Mouse (Mus musculus) embryonic fibroblast, embryonic 13.5 days (primary cell): ENCODE measurements at regions not wholly inside any gene's neighbourhood (a gene's known extent, or its start where the extent isn't known, plus 50 kb on each side); places are given as distances from the start of the nearest gene placed in this dataset.

ENCODE experiments used
- H3K27ac ChIP-seq: 2 replicates; pipeline ENCODE4 v1.5.1; 2012; ENCODE audit warnings: low read length, control low read depth, inconsistent platforms; ENCODE audit not compliant: insufficient read depth
- H3K4me1 ChIP-seq: 2 replicates; pipeline ENCODE4 v1.6.1; 2011; ENCODE audit warnings: low read length; ENCODE audit not compliant: control insufficient read depth, insufficient read depth
- H3K4me3 ChIP-seq: 2 replicates; pipeline ENCODE4 v1.5.1; 2011; ENCODE audit warnings: mild to moderate bottlenecking, control low read depth, low read length; ENCODE audit not compliant: insufficient read depth
- CTCF ChIP-seq: IDR thresholded peaks from 2 replicates; pipeline ENCODE4 v1.5.1; 2011; ENCODE audit warnings: mild to moderate bottlenecking, control low read depth, low read length, moderate library complexity, borderline replicate concordance; ENCODE audit not compliant: insufficient read depth
- POLR2A ChIP-seq: IDR thresholded peaks from 2 replicates; pipeline ENCODE4 v1.6.1; 2011; ENCODE audit warnings: low read depth, mild to moderate bottlenecking, control low read depth, low read length, moderate library complexity

DNA sequence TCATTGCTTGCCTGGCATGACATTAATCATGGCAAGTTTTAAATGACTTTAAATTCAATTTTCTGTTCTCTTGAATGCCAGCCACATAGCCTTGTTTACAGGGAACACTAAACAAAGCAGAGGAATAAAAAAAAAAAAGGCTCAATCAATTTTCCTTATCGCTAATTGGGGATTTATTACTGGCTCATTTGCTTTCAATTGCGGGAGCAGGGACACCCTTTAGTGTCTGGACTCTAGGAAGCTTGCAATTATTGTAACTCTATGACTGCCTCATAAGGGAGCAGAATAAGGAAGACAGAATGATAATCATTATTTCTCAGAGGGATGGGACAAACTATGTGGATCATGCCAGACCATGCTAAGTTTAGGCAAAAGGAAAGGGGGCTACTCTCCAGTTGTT is 1537.7 kb upstream of the Gm6569 start:
- Histone ChIP-seq H3K27ac (no peak overlapping the region), H3K4me1 (no peaks in the 10 kb centered on the region), H3K4me3 (no peak overlapping the region)
- TF ChIP-seq POLR2A = no peak
- no peak for TF ChIP-seq CTCF

DNA sequence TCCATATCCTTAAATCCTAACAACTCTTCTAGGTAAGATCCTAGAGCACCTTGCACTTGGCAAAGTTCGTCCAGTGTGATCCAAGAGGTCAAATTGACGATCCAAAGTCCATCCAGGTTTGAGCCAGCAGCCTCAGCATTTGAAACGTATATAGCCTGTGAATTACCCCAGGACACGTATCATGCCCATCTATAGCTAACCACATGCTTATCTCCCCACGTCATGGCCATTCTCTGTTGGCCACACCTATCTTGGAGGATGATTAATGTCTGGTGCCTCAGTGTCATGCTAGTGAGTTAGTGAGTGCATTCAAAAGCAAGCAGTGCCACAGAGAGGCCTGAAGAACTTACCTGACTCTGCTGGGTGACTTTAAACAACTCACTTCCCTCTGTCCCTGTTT is 1521.9 kb upstream of the Gm6569 start:
- TF ChIP-seq CTCF = no peak
- TF ChIP-seq POLR2A = no peak
- no peak overlapping the region for H3K27ac ChIP-seq
- no peak overlapping the region for H3K4me3 ChIP-seq
- no peaks in the 10 kb centered on the region for H3K4me1 ChIP-seq

DNA sequence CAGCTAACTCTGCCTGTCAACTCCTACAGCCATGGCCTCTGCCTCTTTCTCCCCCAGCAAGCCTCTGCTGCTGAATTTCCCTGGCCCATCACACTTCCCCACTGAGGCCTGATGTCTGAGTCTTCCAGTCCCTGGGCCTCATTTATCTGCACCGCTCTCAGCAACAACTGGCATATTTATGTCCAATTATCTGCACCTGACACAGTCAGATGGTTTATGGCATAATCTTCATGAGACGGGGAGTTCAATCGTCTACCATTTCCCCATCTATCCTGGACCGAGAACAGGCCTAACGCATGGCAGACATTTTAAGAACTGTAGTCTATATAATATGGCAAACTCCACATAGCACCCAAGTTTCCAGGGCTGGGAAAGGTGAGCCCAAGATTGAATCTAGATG is 1512.8 kb upstream of the Gm6569 start:
- no peak overlapping the region for H3K4me3 ChIP-seq
- H3K4me1 ChIP-seq = no peaks in the 10 kb centered on the region
- no peak overlapping the region for H3K27ac ChIP-seq
- TF ChIP-seq CTCF = no peak
- no peak for TF ChIP-seq POLR2A

DNA sequence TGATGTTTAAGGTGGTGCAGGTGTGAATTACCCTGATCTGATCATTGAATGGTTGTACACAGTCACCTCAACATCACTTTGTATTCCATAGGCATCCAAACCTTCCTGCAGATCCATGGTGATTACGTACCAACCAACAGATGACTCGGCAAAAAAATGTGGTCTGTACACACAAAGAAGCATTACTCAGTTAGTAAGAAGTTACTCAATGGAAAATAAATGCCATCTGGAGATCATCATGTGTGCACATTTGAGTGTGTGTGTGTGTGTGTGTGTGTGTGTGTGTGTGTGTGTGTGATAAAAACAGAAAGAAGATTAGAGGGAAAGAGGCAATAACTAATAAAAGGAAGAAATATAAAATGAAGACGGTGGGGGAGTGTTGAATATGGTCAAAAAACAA is 1512.2 kb upstream of the Gm6569 start:
- H3K4me1 ChIP-seq = no peaks in the 10 kb centered on the region
- H3K27ac ChIP-seq = no peak overlapping the region
- no peak overlapping the region for H3K4me3 ChIP-seq
- no peak for TF ChIP-seq CTCF
- TF ChIP-seq POLR2A = no peak

DNA sequence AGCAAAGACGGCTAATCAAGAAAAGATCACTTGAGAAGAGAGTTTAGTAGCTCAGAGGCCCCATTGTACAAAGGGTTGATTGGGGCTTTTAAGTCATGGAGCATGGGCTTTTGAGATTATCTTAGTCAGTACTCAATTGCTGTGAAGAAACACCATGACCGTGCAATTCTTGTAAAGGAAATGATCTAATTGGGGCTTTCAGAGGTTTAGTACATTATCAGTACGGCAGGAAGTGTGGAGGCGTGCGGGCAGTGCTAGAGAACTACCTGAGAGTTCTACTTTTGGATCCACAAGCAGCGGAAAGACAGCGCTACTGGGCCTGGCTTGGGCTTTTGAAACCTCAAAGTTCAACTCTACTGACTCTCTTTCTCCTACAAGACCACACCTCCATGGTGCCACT is 1511.2 kb upstream of the Gm6569 start:
- no peaks in the 10 kb centered on the region for H3K4me1 ChIP-seq
- TF ChIP-seq CTCF (no peak), POLR2A (no peak)
- H3K4me3 ChIP-seq = no peak overlapping the region
- no peak overlapping the region for H3K27ac ChIP-seq

DNA sequence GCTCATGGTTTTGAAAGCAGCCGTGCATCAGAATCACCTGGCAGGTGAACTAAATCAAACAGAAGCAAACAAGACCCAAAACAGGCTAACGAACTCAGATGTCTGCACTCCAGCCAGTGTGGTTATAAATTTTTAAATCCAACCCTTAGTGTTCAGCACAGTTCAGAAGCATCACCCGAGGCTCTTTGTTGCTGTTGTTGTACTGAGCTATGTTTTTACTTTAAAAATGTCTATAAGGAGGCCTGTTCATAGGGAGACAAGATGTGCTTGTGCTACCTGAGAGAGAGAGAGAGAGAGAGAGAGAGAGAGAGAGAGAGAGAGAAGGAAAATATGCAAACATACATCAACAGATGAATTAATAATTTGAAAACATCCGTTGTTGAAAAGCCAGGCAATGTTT is 1503.1 kb upstream of the Gm6569 start:
- Histone ChIP-seq H3K4me1 (no peaks in the 10 kb centered on the region), H3K4me3 (no peak overlapping the region), H3K27ac (no peak overlapping the region)
- TF ChIP-seq POLR2A (no peak), CTCF (no peak)

DNA sequence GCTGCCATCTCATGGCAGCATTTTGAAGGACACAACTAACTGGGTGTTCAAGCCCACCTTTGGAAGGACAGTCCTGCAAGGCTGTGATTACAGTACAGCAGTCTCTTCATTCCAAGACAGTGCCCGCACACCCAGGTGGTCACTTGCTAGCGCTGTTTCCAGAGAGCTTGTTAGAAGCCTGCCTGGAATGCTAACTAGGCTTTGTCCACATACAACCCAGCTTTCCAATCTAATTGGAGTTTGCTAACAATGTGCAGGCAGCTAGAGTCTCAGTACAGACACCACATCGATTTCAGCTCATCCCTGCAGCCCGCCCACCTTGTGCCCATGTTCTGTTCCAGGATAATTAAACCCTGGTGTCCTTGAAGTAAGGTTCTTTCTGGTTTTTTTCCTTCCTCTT is 1499.9 kb upstream of the Gm6569 start:
- Histone ChIP-seq H3K27ac (no peak overlapping the region), H3K4me1 (no peaks in the 10 kb centered on the region), H3K4me3 (no peak overlapping the region)
- TF ChIP-seq CTCF = no peak
- TF ChIP-seq POLR2A = no peak

DNA sequence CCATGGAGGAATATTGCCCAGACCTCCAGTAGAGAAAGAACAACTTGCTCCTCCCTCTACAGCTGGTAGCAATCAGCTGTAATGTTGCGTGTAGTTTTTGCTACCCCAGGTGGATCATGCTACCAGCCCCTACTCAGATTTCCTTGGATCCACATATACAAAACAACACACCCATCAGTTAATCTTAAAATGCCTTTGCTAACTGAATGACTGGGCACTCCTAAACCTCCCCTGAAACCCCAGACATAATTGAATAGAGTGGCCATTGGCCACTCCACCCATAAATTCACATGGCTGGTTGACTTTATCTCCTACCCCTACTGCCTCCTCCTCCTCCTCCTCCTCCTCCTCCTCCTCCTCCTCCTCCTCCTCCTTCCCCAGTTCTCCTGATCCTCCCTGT is 1494.7 kb upstream of the Gm6569 start:
- Histone ChIP-seq H3K4me3 (no peak overlapping the region), H3K4me1 (no peaks in the 10 kb centered on the region), H3K27ac (no peak overlapping the region)
- no peak for TF ChIP-seq POLR2A
- no peak for TF ChIP-seq CTCF

DNA sequence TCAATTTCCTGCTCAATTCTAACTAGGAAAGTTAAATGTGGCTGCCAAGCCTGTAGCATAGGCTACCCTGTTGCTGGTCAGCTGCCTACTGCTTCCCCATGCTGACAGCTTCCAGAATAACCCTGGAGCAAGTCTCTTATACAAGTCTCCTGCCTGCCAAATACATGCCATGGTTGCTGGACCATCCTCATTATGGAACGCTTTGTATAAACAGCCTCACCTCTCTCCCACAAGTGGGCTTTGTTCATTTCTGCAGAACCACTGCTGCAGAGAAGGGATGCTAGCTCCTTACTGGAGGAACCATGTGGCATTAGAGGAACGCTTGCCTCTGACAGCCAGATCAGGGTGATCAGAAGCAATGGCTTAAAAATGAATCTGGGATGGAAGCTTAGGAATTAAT is 1492.4 kb upstream of the Gm6569 start:
- no peak for TF ChIP-seq CTCF
- no peak for TF ChIP-seq POLR2A
- H3K4me3 ChIP-seq = no peak overlapping the region
- no peak overlapping the region for H3K27ac ChIP-seq
- no peaks in the 10 kb centered on the region for H3K4me1 ChIP-seq

DNA sequence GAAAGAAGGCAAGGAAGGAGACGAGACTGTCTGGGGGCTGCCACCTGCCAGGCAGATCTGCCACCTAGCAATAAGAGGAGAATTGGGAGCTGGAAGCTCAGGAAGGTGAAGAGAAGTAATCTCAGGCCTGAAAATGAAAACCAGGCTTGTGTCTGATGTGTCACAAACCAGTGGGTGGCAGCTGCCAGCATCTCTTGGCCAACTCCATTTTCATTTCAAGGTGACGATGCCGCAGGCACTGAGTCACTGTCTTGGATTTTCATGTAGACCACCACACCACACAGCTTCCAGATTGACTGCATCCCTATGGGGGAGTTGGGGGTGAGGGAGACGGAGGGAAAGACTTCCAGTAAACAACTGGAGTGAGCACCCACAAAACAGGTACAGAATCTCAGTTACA is 1491.9 kb upstream of the Gm6569 start:
- no peak overlapping the region for H3K4me3 ChIP-seq
- no peaks in the 10 kb centered on the region for H3K4me1 ChIP-seq
- TF ChIP-seq POLR2A (no peak), CTCF (no peak)
- H3K27ac ChIP-seq = no peak overlapping the region

DNA sequence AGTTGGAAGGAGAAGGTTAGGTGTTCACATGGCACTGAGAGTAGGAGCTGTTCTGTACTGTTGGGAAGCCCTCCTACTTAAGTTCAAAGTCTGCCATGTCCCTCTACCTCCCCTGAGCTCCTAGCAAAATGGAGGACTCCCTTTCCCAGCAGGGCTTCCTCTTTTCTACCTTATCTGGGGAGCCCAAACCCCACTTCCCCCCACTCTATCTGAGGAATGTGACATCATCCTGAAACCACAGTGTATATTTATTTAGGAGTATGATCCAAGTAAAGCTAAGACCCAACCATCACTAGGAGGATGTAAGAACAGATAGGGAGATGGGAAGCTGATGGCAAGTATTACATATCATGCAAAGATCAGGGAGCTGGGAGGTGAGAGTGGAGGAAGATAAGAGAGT is 1490.6 kb upstream of the Gm6569 start:
- no peaks in the 10 kb centered on the region for H3K4me1 ChIP-seq
- TF ChIP-seq CTCF (no peak), POLR2A (no peak)
- H3K27ac ChIP-seq = no peak overlapping the region
- H3K4me3 ChIP-seq = no peak overlapping the region

DNA sequence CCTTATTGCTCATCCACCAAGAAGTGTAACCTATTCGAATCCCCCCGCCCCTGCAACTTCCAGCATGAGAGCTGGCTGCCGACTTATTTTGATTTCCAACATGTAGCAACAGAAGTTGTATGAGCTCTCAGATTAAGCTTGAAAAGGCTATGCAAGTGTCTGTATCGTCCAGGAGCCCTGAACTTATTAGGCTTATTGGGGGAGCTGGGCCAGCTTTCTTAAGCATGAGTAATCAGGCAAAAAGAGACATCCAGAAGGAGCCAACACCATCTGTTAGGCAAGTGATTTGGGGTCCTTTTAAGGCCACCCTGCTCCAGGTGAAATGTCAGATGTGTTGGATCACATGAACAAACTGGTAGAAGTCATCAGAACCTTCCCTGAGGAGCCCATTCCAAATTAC is 1481.0 kb upstream of the Gm6569 start:
- Histone ChIP-seq H3K4me1 (no peaks in the 10 kb centered on the region), H3K27ac (no peak overlapping the region), H3K4me3 (no peak overlapping the region)
- TF ChIP-seq POLR2A = no peak
- no peak for TF ChIP-seq CTCF
